Mouse (Mus musculus): ENCODE measurements around the gene Ammecr1.

DNA sequence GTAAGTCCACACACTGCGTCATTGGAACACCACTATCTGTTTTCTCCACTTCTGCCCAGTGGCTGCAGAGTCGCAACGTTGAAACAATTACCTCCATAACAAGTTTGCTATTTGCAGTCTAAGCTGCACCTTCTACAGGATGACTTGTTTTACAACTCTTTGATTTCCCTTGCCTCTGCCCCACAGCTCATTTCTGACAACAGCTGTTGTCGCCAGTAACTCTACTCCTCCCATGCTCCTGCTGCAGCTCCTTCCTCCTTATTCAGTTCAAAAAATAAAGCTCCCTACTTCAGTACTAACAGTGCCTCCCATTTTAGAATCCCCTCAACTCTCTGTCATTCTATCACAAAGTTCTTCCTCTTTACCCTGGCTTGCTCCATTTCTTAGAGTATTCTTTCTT lies 12.7 kb upstream of the Ammecr1 start:
- TF ChIP-seq CTCF (IDR thresholded peaks at IDR 0.05; ENCODE audit: low read depth) = no peak
- TF ChIP-seq EP300 (optimal IDR thresholded peaks at IDR 0.05) = no peak
